Mouse (Mus musculus) heart, postnatal 0 days (tissue): ENCODE measurements at regions not wholly inside any gene's neighbourhood (a gene's known extent, or its start where the extent isn't known, plus 50 kb on each side); places are given as distances from the start of the nearest gene placed in this dataset.

ENCODE experiments used
- CTCF ChIP-seq: IDR thresholded peaks from 2 replicates; pipeline ENCODE4 v1.5.1; 2016; ENCODE audit warnings: antibody characterized with exemption, control low read depth, low read depth
- EP300 ChIP-seq: IDR thresholded peaks from 2 replicates; pipeline ENCODE4 v1.6.1; 2016; ENCODE audit warnings: antibody characterized with exemption, low read depth

DNA sequence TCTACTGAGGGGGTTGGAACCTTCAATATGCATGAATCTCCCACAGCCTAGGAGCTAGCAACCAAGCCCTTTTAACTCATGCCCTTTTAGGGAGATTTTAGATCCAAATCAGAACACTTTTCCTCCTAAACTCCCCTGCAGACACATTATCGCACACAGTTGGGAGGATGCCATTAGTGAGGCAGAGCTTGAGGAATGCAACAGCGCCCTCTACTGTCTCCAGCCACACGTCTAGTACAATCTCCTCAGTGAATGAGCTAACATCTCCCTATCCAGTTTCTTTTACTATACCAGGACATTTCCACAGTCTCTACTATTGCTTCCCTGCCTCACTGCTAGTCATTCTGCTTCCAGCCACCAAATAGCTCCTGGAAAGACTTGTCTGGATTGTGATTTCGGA, 59.3 kb downstream of the 1700080O16Rik start:
- TF ChIP-seq CTCF (peak; percentile 70), EP300 (no peak)
